Mouse (Mus musculus) stomach, postnatal 0 days (tissue): ENCODE measurements around the gene Adipor2.

Experiments
- CTCF ChIP-seq: IDR thresholded peaks from 2 replicates; pipeline ENCODE4 v1.5.1; 2016; ENCODE audit warnings: antibody characterized with exemption, low read depth, mild to moderate bottlenecking, moderate library complexity
- EP300 ChIP-seq: optimal IDR thresholded peaks from 2 replicates; pipeline ENCODE3; 2016; ENCODE audit warnings: antibody characterized with exemption

DNA sequence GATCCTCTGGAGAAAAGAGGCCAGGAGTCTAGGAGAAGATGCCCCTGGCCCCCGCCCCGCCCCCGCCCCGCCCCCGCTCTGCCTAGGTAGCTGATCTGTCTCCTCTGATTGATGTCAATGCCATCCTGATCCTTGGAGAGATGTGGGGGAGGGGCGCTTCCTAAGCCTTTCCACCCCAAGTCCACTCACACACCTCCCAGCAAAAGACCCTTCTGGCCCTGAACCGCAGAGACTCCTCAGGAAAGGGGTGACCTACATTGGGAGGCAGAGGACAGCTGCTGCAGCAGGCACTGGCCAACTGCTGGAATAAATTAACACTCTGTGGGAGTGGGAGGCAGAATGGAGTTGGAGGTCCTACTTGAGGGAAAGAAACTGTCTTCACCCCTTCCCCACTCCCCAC, 91.0 kb downstream of the Adipor2 start:
- TF ChIP-seq CTCF = no peak
- TF ChIP-seq EP300 = no peak
